8 mouse cellular contexts compared by ENCODE assay signal in genomic region chr11:8445915-8446356, GRCm38 (mm10).
DNase-seq lines count a peak whose midpoint lies in the region; ATAC-seq and TF ChIP-seq lines count a peak whose summit lies in the region.

No protein-coding gene starts in this region.

- 66% methylated on average over 8 of the region's 8 CpGs for WGBS in liver, postnatal 0 days (ENCODE audit: insufficient replicate concordance)
- 19% methylated on average over 8 of the region's 8 CpGs for WGBS in lung, embryonic 14.5 days

- ATAC-seq in liver, postnatal 0 days, result no peak
- ATAC-seq in lung, embryonic 14.5 days (ENCODE audit: insufficient read depth), result peak; percentile 68

- H3K27ac ChIP-seq in liver, postnatal 0 days (ENCODE audit: low read depth), result no peak overlapping the region
- peak overlapping the region; percentile 33; the same call in 1 of the 2 replicates for H3K27ac ChIP-seq in lung, embryonic 14.5 days (ENCODE audit: low read depth)

- no peak overlapping the region for H3K4me3 ChIP-seq in liver, postnatal 0 days (ENCODE audit: low read depth, low read length)
- no peak overlapping the region for H3K4me3 ChIP-seq in lung, embryonic 14.5 days (ENCODE audit: low read depth, low read length)

- H3K36me3 ChIP-seq in liver, postnatal 0 days (replicated peaks; ENCODE audit: insufficient read depth, low read length), result peaks cover 56% of the 10 kb centered on the region
- peaks cover 90% of the 10 kb centered on the region for H3K36me3 ChIP-seq in lung, embryonic 14.5 days (ENCODE audit: insufficient read depth)

- TF ChIP-seq EP300 in liver, postnatal 0 days (IDR thresholded peaks at IDR 0.05; ENCODE audit: low read depth), result no peak

- no peaks in the 10 kb centered on the region for H3K9me3 ChIP-seq in liver, postnatal 0 days (ENCODE audit: low read length)
- no peaks in the 10 kb centered on the region for H3K9me3 ChIP-seq in lung, embryonic 14.5 days (ENCODE audit: low read depth, low read length)

- H3K4me1 ChIP-seq in liver, postnatal 0 days (ENCODE audit: insufficient read depth), result no peaks in the 10 kb centered on the region; the same call in 1 of the 2 replicates
- H3K4me1 ChIP-seq in lung, embryonic 14.5 days (ENCODE audit: insufficient read depth), result peaks cover 3% of the 10 kb centered on the region; the same call in 1 of the 2 replicates

- H3K27me3 ChIP-seq in liver, postnatal 0 days (ENCODE audit: insufficient read depth, low read length), result no peaks in the 10 kb centered on the region
- H3K27me3 ChIP-seq in lung, embryonic 14.5 days (ENCODE audit: insufficient read depth, low read length), result no peaks in the 10 kb centered on the region

- H3K4me2 ChIP-seq in liver, postnatal 0 days (ENCODE audit: low read depth, low read length), result no peak overlapping the region
- no peak overlapping the region for H3K4me2 ChIP-seq in lung, embryonic 14.5 days

- TF ChIP-seq CTCF in liver, postnatal 0 days (IDR thresholded peaks at IDR 0.05; ENCODE audit: low read depth), result no peak
- TF ChIP-seq CTCF in lung, embryonic 14.5 days (IDR thresholded peaks at IDR 0.05; ENCODE audit: low read depth), result no peak

- DNase-seq in liver, postnatal 0 days, result peak; percentile 29
- DNase-seq in liver, result no peak
- DNase-seq in cerebellum, adult 9-11 months, result peak; percentile 64
- DNase-seq in heart, adult 8-10 months (ENCODE audit: low spot score), result peak; percentile 58
- DNase-seq in kidney, postnatal 10 days, result peak; percentile 88
- DNase-seq in lung, embryonic 14.5 days, result peak; percentile 91
- peak; percentile 73 for DNase-seq in right cerebral cortex, postnatal 4 days
- DNase-seq in c-Kit-positive CD71-positive TER-119-positive erythroid progenitor cells, embryonic 14.5 days (ENCODE audit: low spot score), result no peak

- no peak overlapping the region for H3K9ac ChIP-seq in liver, postnatal 0 days (replicated peaks)
- H3K9ac ChIP-seq in lung, embryonic 14.5 days, result no peak overlapping the region

Comparison
In these comparisons a context has a peak if more than half of its experiments do, and no peak if none do; other contexts are left out.
1. DNase-seq: peak in liver, postnatal 0 days (single experiment), cerebellum, adult 9-11 months (single experiment), heart, adult 8-10 months (single experiment), kidney, postnatal 10 days (single experiment), lung, embryonic 14.5 days (single experiment) and right cerebral cortex, postnatal 4 days (single experiment); none in liver (single experiment) and c-Kit-positive CD71-positive TER-119-positive erythroid progenitor cells, embryonic 14.5 days (single experiment).